Mouse (Mus musculus): ENCODE measurements at regions not wholly inside any gene's neighbourhood (a gene's known extent, or its start where the extent isn't known, plus 50 kb on each side); places are given as distances from the start of the nearest gene placed in this dataset.
"Not testable (repeated sequence)": the region's sequence is repeated elsewhere in the genome, so short reads cannot be mapped to it uniquely, and the experiment has no call there.

- DNase-seq: no peak
- intact Hi-C loops (cut with DNase I): no loop called here
These were observed 206.2 kb downstream of the Pcsk1 start for GRCm38 (mm10) chr13:75295818-75296217.

- intact Hi-C loops (cut with DNase I): no loop called here
- DNase-seq: no peak
These were observed 230.2 kb downstream of the Pcsk1 start for GRCm38 (mm10) chr13:75319780-75320179.

- intact Hi-C loops (cut with DNase I): no loop called here
- DNase-seq: no peak
These were observed 230.6 kb downstream of the Pcsk1 start for GRCm38 (mm10) chr13:75320239-75320638.

- DNase-seq: no peak
- intact Hi-C loops (cut with DNase I): no loop called here
These were observed 247.4 kb downstream of the Pcsk1 start for GRCm38 (mm10) chr13:75337054-75337453.

- DNase-seq: no peak
- intact Hi-C loops (cut with DNase I): no loop called here
These were observed 253.8 kb downstream of the Pcsk1 start for GRCm38 (mm10) chr13:75343422-75343821.

GRCm38 (mm10) chr13:75366723-75367426 lies 277.2 kb downstream of the Pcsk1 start:
- no peak for DNase-seq
- intact Hi-C loops (cut with DNase I): no loop called here

GRCm38 (mm10) chr13:75368249-75368800 lies 278.7 kb downstream of the Pcsk1 start:
- DNase-seq: no peak
- intact Hi-C loops (cut with DNase I): no loop called here

- intact Hi-C loops (cut with DNase I); DNase-seq: not testable (repeated sequence)
These were observed 287.5 kb downstream of the Pcsk1 start for GRCm38 (mm10) chr13:75377100-75377499.

- intact Hi-C loops (cut with DNase I): no loop called here
- DNase-seq: no peak
These were observed 288.1 kb downstream of the Pcsk1 start for GRCm38 (mm10) chr13:75377717-75378116.

GRCm38 (mm10) chr13:75384631-75385340 lies 295.2 kb downstream of the Pcsk1 start:
- intact Hi-C loops (cut with DNase I): no loop called here
- DNase-seq: no peak

- intact Hi-C loops (cut with DNase I): no loop called here
- no peak for DNase-seq
These were observed 299.6 kb downstream of the Pcsk1 start for GRCm38 (mm10) chr13:75389211-75389610.

- DNase-seq: no peak
- intact Hi-C loops (cut with DNase I): no loop called here
These were observed 300.6 kb downstream of the Pcsk1 start for GRCm38 (mm10) chr13:75390177-75390576.

GRCm38 (mm10) chr13:75399846-75400245 lies 306.7 kb upstream of the Ell2 start:
- intact Hi-C loops (cut with DNase I); DNase-seq: not testable (repeated sequence)

GRCm38 (mm10) chr13:75420726-75421125 lies 285.8 kb upstream of the Ell2 start:
- intact Hi-C loops (cut with DNase I): no loop called here
- no peak for DNase-seq

- intact Hi-C loops (cut with DNase I): no loop called here
- DNase-seq: no peak
These were observed 279.6 kb upstream of the Ell2 start for GRCm38 (mm10) chr13:75426971-75427370.

- DNase-seq: no peak
- intact Hi-C loops (cut with DNase I): no loop called here
These were observed 267.4 kb upstream of the Ell2 start for GRCm38 (mm10) chr13:75439170-75439569.

- intact Hi-C loops (cut with DNase I): no loop called here
These were observed 266.5 kb upstream of the Ell2 start for GRCm38 (mm10) chr13:75440051-75440450.

GRCm38 (mm10) chr13:75460335-75460878 lies 246.2 kb upstream of the Ell2 start:
- intact Hi-C loops (cut with DNase I): no loop called here
- DNase-seq: no peak

More at GRCm38 (mm10) chr13:75440051-75440450, 266.5 kb upstream of the Ell2 start:
- DNase-seq: no peak

- DNase-seq: no peak
- intact Hi-C loops (cut with DNase I): no loop called here
These were observed 245.3 kb upstream of the Ell2 start for GRCm38 (mm10) chr13:75461273-75461672.

- DNase-seq: no peak
- intact Hi-C loops (cut with DNase I): no loop called here
These were observed 239.3 kb upstream of the Ell2 start for GRCm38 (mm10) chr13:75467225-75467624.

GRCm38 (mm10) chr13:75475828-75476597 lies 230.5 kb upstream of the Ell2 start:
- DNase-seq: no peak
- intact Hi-C loops (cut with DNase I): no loop called here

All from gastrocnemius, postnatal 36 days (tissue).